Mouse (Mus musculus) lung, embryonic 16.5 days (tissue): ENCODE measurements around the gene 2410004B18Rik. TPM values are rescaled to one million over a fixed set of nuclear protein-coding genes. Genes with fewer than 3 reads are reported as not detected.

Experiments
- ATAC-seq: fragments of 200-750 bp; cut with Nextera tagmentation; 2 replicates; pipeline ENCODE4 v1.8.0; 2017; ENCODE audit warnings: low read depth, mild to moderate bottlenecking, moderate library complexity
- H3K27ac ChIP-seq: fragments of 300-500 bp; sonication (generic); 2 replicates; pipeline ENCODE4 v1.5.1; 2014; ENCODE audit warnings: mild to moderate bottlenecking, control low read depth, low read length
- H3K27me3 ChIP-seq: fragments of 300-500 bp; sonication (generic); 2 replicates; pipeline ENCODE4 v1.6.1; 2014; ENCODE audit warnings: low read depth, low read length, mixed read lengths; ENCODE audit not compliant: control insufficient read depth, insufficient read depth
- H3K36me3 ChIP-seq: fragments of 300-500 bp; sonication (generic); 2 replicates; pipeline ENCODE4 v1.6.1; 2014; ENCODE audit warnings: low read length; ENCODE audit not compliant: control insufficient read depth, insufficient read depth
- H3K4me1 ChIP-seq: fragments of 300-500 bp; sonication (generic); replicated peaks from 2 replicates; pipeline ENCODE4 v1.6.1; 2014; ENCODE audit warnings: low read length, mixed read lengths; ENCODE audit not compliant: control insufficient read depth, insufficient read depth
- H3K4me2 ChIP-seq: fragments of 300-500 bp; sonication (generic); 2 replicates; pipeline ENCODE4 v1.6.1; 2014; ENCODE audit warnings: low read depth, low read length, control low read depth
- H3K4me3 ChIP-seq: fragments of 300-500 bp; sonication (generic); 2 replicates; pipeline ENCODE4 v1.5.1; 2014; ENCODE audit warnings: mild to moderate bottlenecking, low read length, control low read depth
- H3K9ac ChIP-seq: fragments of 300-500 bp; sonication (generic); 2 replicates; pipeline ENCODE4 v1.6.1; 2014; ENCODE audit warnings: low read length, control low read depth
- H3K9me3 ChIP-seq: fragments of 300-500 bp; sonication (generic); 2 replicates; pipeline ENCODE4 v1.6.1; 2016; ENCODE audit warnings: low read length; ENCODE audit not compliant: control insufficient read depth
- WGBS: fragments of 180-500 bp; shearing (Covaris S2); extraction: QIAGEN DNeasy Blood & Tissue Kit; methylation state at CpG from one replicate; pipeline ENCODE4 v1.1.7; 2014; 5-methylcytosine and 5-hydroxymethylcytosine counted together
- polyA plus RNA-seq: library from polyadenylated mRNA; unstranded; fragments of >200 nt; fragmentation: Nextera tagmentation; extraction: Ambion mirVana; gene quantifications from 2 replicates; pipeline ENCODE4 v1.2.1, GENCODE M21; 2015

The 2410004B18Rik gene
- 44.9 and 46.9 TPM in 2 replicates for polyA plus RNA-seq

DNA sequence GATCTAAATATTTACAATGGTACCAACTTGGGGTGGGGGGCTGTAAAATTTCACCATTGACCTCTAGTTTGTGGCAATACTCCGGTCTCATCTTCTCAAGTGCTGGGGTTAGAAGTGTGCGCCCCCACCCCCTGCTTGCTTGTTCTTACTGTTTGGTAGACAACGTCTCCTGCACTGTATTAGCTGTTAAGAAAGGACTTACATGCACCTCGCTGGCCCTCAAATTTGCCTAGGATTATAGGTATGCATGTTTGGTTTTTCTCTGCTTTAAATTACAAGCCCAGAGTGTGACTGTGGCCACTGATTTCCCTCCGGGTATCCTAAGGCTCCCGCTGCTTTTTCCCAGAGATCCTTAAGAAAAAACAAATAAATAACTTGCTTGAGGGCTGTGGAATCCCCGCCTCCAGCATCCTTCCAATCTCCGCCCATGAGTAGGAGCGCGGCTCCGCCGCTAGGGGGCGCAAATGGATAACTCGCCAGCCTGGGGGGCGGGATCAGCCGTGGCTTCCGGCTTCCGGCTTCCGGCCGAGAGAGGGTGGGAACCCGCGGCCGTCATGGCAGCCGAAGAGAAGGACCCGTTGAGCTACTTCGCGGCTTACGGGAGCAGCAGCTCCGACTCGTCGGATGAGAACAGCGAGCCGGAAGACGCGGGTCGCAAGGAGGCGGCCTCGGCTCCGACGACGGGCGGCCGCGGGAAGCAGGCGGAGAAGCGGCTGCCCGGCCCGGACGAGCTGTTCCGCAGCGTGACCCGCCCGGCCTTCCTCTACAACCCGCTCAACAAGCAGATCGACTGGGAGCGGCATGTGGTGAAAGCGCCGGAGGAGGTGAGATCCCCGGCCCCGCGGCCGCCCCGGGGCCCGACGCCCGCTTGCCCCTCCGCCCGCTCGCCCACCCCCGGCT is at the start of gene 2410004B18Rik:
Gene 2410004B18Rik, plus strand, starts transcription at position 510 of the 900 bp plus-strand sequence.
- Histone ChIP-seq H3K4me2 (peak within 1 kb of the TSS; percentile 75), H3K9me3 (no peaks in the 10 kb centered on the region), H3K36me3 (peaks cover 10% of the 10 kb centered on the region), H3K4me3 (peak within 1 kb of the TSS; percentile 93), H3K4me1 (peaks cover 23% of the 10 kb centered on the region), H3K9ac (peak within 1 kb of the TSS; percentile 95), H3K27me3 (no peaks in the 10 kb centered on the region), H3K27ac (peak within 1 kb of the TSS; percentile 50)
- WGBS, result 1% methylated on average over 64 of the region's 70 CpGs
- peak; percentile 97 for ATAC-seq

DNA sequence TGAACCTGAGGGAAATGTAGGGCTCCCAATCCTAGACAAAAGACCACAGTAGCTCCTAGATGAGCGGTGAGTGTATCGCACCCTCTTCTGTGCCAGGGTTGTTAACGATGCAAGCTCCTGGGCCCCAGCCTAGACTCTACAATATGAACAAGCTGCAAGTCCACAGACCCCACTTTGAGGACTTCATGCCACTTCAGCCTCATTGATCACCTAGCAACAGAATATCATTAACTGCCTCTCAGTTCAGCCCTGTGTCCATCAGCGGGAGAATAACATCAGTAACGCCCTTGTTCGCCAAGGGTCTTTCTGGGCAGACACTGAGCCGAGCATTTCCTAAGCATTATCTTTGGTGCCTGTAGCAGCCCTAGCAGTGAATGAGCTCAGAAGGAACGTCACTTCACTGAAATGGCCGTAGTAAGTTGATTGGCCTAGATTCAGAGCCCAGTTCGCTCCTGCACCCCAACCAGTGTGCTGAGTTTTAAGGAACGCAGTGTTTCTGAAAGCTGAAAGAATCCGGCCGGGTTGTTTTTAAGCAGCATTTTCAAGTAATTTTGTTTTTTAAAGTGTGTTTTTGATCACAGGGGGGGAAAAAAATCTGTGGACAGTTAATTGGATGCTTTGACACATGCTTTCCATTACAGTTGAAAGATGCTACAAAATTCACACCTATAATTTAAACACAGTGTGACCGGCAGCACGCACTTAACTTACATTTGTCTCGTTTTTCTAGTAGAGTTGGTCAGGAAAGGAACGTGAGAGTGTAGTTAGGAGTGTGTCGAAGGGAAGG is 47.3 kb upstream of the 2410004B18Rik start:
- no peaks in the 10 kb centered on the region for H3K36me3 ChIP-seq
- H3K9me3 ChIP-seq, result no peaks in the 10 kb centered on the region
- peaks cover 12% of the 10 kb centered on the region for H3K4me1 ChIP-seq
- H3K9ac ChIP-seq, result no peak overlapping the region
- H3K4me3 ChIP-seq, result no peak overlapping the region
- H3K4me2 ChIP-seq, result no peak overlapping the region
- 74% methylated on average over 18 of the region's 18 CpGs for WGBS
- no peak overlapping the region for H3K27ac ChIP-seq
- no peak for ATAC-seq
- no peaks in the 10 kb centered on the region for H3K27me3 ChIP-seq

DNA sequence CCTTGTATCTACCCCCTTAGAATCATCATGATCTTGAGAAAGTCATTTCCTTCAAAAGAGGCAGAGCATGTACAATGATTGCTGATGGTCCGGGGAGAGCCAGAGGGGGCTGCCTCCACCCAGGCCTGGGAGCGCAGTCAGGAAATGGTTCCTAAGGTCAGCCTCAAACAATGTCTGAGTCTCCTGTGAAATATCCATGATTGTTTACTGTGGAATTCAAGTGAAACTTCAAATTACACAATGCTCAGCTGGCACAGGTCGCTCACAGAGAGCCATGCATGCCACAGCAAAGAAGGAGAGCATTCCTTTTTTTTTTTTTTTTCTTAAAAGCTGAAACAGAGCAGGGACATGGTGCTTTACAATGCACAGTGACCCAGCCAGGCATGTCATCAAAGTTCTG is 45.4 kb upstream of the 2410004B18Rik start:
- no peak overlapping the region for H3K9ac ChIP-seq
- 55% methylated on average over 3 of the region's 3 CpGs for WGBS
- H3K27ac ChIP-seq, result no peak overlapping the region

DNA sequence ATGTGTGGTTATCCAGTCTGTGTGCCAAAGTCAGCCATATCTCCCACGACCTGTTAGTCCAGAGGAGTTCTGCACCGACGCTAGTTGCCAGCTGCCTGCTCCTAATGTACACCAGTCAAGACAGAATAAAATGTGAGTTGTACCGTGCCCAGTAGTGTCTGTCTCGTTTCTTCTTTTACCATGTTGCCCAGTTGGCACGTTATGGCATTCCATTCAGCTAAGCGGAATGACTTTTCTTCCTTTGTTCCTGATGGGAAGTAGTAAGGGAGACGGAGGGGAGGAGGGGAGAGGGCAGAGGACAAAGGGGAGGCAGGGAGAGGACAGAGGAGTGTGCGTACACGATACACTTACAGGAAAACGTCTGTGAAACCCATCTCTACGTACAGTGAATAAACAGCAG is 43.7 kb upstream of the 2410004B18Rik start:
- H3K27ac ChIP-seq, result no peak overlapping the region
- ATAC-seq, result no peak

More for the DNA sequence above, 45.4 kb upstream of the 2410004B18Rik start:
- no peaks in the 10 kb centered on the region for H3K36me3 ChIP-seq
- no peak overlapping the region for H3K4me2 ChIP-seq
- no peaks in the 10 kb centered on the region for H3K27me3 ChIP-seq
- no peaks in the 10 kb centered on the region for H3K9me3 ChIP-seq
- ATAC-seq, result 0 out of 2 replicates have a peak, but pooled peaks have one; percentile 28
- peaks cover under 1% of the 10 kb centered on the region; the same call in 1 of the 2 replicates for H3K4me1 ChIP-seq
- no peak overlapping the region for H3K4me3 ChIP-seq

DNA sequence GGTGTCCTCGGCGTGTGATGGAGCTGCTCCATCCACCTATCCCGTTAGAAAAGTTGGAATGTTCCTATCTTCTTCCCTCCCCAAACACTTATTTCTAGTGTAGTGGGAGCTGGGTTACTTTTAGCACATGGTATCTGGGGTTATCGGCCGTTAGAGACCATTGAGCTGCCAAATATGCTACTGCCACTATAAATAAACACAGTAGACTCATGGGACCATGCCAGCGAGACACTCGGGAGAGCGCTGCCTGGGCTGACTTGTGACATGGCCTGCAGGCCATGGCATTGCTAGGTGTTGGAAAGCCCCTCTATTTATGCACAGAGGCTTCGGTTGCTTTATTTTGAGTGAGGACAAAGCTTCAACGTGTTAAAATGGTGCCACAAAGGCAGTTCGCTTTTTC is 40.1 kb upstream of the 2410004B18Rik start:
- Histone ChIP-seq H3K9ac (no peak overlapping the region), H3K4me2 (no peak overlapping the region), H3K4me1 (peaks cover 3% of the 10 kb centered on the region; the same call in 1 of the 2 replicates), H3K27me3 (no peaks in the 10 kb centered on the region), H3K9me3 (no peaks in the 10 kb centered on the region), H3K36me3 (no peaks in the 10 kb centered on the region), H3K27ac (no peak overlapping the region), H3K4me3 (no peak overlapping the region)
- no peak; the same call in 1 of the 2 replicates for ATAC-seq
- 55% methylated on average over 11 of the region's 11 CpGs for WGBS

More for the DNA sequence above, 43.7 kb upstream of the 2410004B18Rik start:
- H3K27me3 ChIP-seq, result no peaks in the 10 kb centered on the region
- H3K36me3 ChIP-seq, result no peaks in the 10 kb centered on the region
- H3K4me3 ChIP-seq, result no peak overlapping the region
- peaks cover 3% of the 10 kb centered on the region; the same call in 1 of the 2 replicates for H3K4me1 ChIP-seq
- no peaks in the 10 kb centered on the region for H3K9me3 ChIP-seq
- H3K4me2 ChIP-seq, result no peak overlapping the region
- 73% methylated on average over 12 of the region's 12 CpGs for WGBS
- no peak overlapping the region for H3K9ac ChIP-seq

DNA sequence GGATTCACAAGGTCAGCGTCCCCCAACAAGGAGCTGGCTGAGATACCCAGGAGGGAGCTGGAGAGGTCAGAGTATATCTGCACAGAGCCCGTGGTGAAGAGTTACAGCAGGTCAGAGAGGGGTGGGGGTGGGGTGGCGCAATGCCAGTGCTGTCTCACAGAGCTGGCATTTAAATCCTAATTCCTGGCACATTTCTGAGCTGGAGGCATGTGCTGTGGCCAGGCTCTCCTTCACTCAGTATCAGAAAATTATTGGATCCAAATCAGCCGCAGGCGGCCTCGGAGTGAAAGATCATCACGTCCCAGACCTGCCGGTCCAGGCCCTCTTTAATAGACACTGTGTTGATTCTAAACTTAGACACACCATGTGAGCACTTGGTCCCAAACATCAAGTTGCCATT is 38.0 kb upstream of the 2410004B18Rik start:
- Histone ChIP-seq H3K27me3 (no peaks in the 10 kb centered on the region), H3K4me1 (peaks cover 3% of the 10 kb centered on the region; the same call in 1 of the 2 replicates), H3K9me3 (no peaks in the 10 kb centered on the region), H3K36me3 (no peaks in the 10 kb centered on the region), H3K27ac (no peak overlapping the region), H3K9ac (no peak overlapping the region), H3K4me3 (no peak overlapping the region), H3K4me2 (no peak overlapping the region)
- ATAC-seq, result no peak
- 77% methylated on average over 8 of the region's 8 CpGs for WGBS

DNA sequence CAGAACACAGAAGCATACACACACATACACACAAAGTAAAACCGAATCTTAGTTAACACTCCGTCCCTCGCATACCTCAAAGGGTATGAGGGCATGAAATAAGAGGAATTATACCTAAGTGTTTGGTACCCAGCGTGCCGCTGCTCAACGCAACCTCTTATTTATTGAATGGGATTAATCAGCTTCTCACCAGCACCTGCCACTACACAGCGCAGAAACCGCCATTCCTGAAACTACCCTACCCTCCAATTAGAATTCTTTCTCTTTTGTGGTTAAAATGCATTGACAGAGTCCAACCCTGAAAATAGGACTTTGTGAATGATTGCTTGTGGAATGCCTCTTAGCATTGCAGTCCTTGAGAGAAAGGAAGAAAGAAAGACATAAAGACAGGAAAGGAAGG is 34.3 kb upstream of the 2410004B18Rik start:
- Histone ChIP-seq H3K9ac (no peak overlapping the region), H3K4me3 (no peak overlapping the region), H3K27me3 (no peaks in the 10 kb centered on the region), H3K9me3 (no peaks in the 10 kb centered on the region), H3K27ac (no peak overlapping the region), H3K4me1 (no peaks in the 10 kb centered on the region; the same call in 1 of the 2 replicates), H3K36me3 (no peaks in the 10 kb centered on the region), H3K4me2 (no peak overlapping the region)
- 87% methylated on average over 8 of the region's 8 CpGs for WGBS
- no peak for ATAC-seq

DNA sequence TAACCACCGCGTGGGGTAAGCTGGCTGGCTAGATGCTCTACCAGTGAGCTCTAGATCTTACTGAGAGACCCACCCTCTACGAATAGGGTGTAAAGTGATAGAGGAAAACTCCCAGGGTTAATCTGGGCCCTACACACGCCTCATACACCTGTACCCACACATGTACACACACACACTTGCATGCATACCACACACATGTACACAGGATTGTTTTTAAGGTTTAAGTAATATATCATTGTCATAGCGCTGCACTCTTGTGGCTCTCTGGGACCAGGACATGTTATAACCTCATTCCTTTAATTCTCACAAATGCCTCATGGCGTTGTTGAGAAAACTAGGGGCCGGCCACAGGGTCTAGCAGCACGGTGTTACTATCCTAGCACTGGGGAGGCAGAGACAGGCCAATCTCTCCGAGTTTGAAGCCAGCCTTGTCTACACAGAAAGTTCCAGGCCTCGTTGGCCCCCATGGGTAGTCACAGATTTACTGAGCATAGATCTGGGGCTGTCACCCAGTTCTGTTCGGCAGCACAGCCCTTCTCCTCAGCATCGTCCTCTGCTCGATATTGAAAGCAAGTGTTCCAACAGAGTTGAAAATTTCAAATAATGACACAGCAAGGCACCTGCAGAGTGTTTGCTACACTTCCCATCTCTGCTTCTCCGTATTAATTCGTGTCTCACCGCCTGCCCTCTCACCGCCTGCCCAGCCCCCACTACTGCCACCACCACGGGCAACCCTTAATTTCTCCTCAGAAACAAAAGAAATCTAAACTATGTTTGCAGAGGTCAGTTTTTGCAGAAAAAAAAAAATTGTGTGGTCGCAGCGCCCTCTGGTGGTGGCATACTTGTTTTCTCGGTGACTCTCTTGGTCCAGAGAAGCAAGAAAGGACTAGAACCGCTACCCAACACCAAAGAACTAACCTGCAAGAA is 32.7 kb upstream of the 2410004B18Rik start:
- H3K27ac ChIP-seq, result no peak overlapping the region
- H3K9ac ChIP-seq, result no peak overlapping the region
- no peaks in the 10 kb centered on the region for H3K27me3 ChIP-seq
- WGBS, result 52% methylated on average over 22 of the region's 22 CpGs
- no peaks in the 10 kb centered on the region for H3K9me3 ChIP-seq
- no peaks in the 10 kb centered on the region for H3K36me3 ChIP-seq
- no peaks in the 10 kb centered on the region; the same call in 1 of the 2 replicates for H3K4me1 ChIP-seq
- H3K4me2 ChIP-seq, result peak overlapping the region; percentile 44
- no peak overlapping the region for H3K4me3 ChIP-seq
- peak; percentile 46; the same call in 1 of the 2 replicates for ATAC-seq
